8 mouse cellular contexts compared by ENCODE assay signal in genomic region chr4:116626658-116627358, GRCm38 (mm10). TPM values are rescaled to one million over a fixed set of nuclear protein-coding genes. Genes with fewer than 3 reads are reported as not detected.
DNase-seq lines count a peak whose midpoint lies in the region; ATAC-seq and TF ChIP-seq lines count a peak whose summit lies in the region.

No protein-coding gene starts in this region.

- peak; percentile 94 for DNase-seq in 416B (ENCODE audit: low read depth)
- DNase-seq in adrenal gland, postnatal 25 days = peak; percentile 81
- DNase-seq in embryonic facial prominence, embryonic 11.5 days (ENCODE audit: low spot score) = peak; percentile 98
- peak; percentile 98 for DNase-seq in heart, adult 11 months
- DNase-seq in kidney, adult 11 months = peak; percentile 49
- peak; percentile 66 to 73 for DNase-seq in spleen, adult 2 months (ENCODE audit: low read depth in 1 of 2, low spot score in 2 of 2)

- H3K36me3 ChIP-seq in embryonic facial prominence, embryonic 11.5 days (replicated peaks; ENCODE audit: control insufficient read depth, insufficient read depth, low read depth, low read length) = no peaks in the 10 kb centered on the region
- H3K36me3 ChIP-seq in limb, embryonic 13.5 days = peaks cover 12% of the 10 kb centered on the region
- H3K36me3 ChIP-seq in midbrain, embryonic 15.5 days (replicated peaks) = no peaks in the 10 kb centered on the region; the same call in 1 of the 2 replicates
- no peaks in the 10 kb centered on the region; the same call in 1 of the 2 replicates for H3K36me3 ChIP-seq in spleen, adult 2 months (ENCODE audit: control insufficient read depth, insufficient read depth, low read length)

- WGBS in embryonic facial prominence, embryonic 11.5 days = under 1% methylated on average over 37 of the region's 53 CpGs
- under 1% methylated on average over 53 of the region's 53 CpGs for WGBS in limb, embryonic 13.5 days
- WGBS in midbrain, embryonic 15.5 days = under 1% methylated on average over 52 of the region's 53 CpGs
- under 1% methylated on average over 53 of the region's 53 CpGs for WGBS in spleen, adult 2 months

- H3K4me2 ChIP-seq in embryonic facial prominence, embryonic 11.5 days (ENCODE audit: low read depth, low read length) = peak overlapping the region; percentile 3; the same call in 1 of the 2 replicates
- peak overlapping the region; percentile 73 for H3K4me2 ChIP-seq in limb, embryonic 13.5 days (replicated peaks)
- peak overlapping the region; percentile 71 for H3K4me2 ChIP-seq in midbrain, embryonic 15.5 days

- H3K27ac ChIP-seq in embryonic facial prominence, embryonic 11.5 days (replicated peaks; ENCODE audit: low read depth, low read length) = peak overlapping the region; percentile 85
- H3K27ac ChIP-seq in limb, embryonic 13.5 days = peak overlapping the region; percentile 97
- H3K27ac ChIP-seq in midbrain, embryonic 15.5 days = peak overlapping the region; percentile 96
- peak overlapping the region; percentile 91 for H3K27ac ChIP-seq in spleen, adult 2 months (ENCODE audit: insufficient read depth, low read length)

- peak overlapping the region; percentile 94 for H3K9ac ChIP-seq in embryonic facial prominence, embryonic 11.5 days (replicated peaks; ENCODE audit: low read length)
- H3K9ac ChIP-seq in limb, embryonic 13.5 days = peak overlapping the region; percentile 93
- peak overlapping the region; percentile 86 for H3K9ac ChIP-seq in midbrain, embryonic 15.5 days

- no peak for TF ChIP-seq CTCF in spleen, adult 2 months (IDR thresholded peaks at IDR 0.05; ENCODE audit: extremely low read depth, insufficient read depth, insufficient read length, insufficient replicate concordance)

- peak; percentile 76 for ATAC-seq in embryonic facial prominence, embryonic 11.5 days (replicated peaks; ENCODE audit: insufficient number of reproducible peaks, low FRiP score, low TSS enrichment, low read depth)
- ATAC-seq in limb, embryonic 13.5 days (ENCODE audit: low FRiP score, low read depth) = peak; percentile 82
- ATAC-seq in midbrain, embryonic 15.5 days (replicated peaks) = peak; percentile 81

- no peaks in the 10 kb centered on the region for H3K9me3 ChIP-seq in embryonic facial prominence, embryonic 11.5 days (replicated peaks; ENCODE audit: control insufficient read depth, low read length)
- H3K9me3 ChIP-seq in limb, embryonic 13.5 days = no peaks in the 10 kb centered on the region
- no peaks in the 10 kb centered on the region for H3K9me3 ChIP-seq in midbrain, embryonic 15.5 days

- H3K4me3 ChIP-seq in embryonic facial prominence, embryonic 11.5 days (ENCODE audit: low read depth, low read length) = peak overlapping the region; percentile 82
- peak overlapping the region; percentile 98 for H3K4me3 ChIP-seq in limb, embryonic 13.5 days
- H3K4me3 ChIP-seq in midbrain, embryonic 15.5 days = peak overlapping the region; percentile 98
- H3K4me3 ChIP-seq in spleen, adult 2 months (ENCODE audit: extremely low read depth, insufficient read depth, insufficient read length) = peak overlapping the region; percentile 99

- H3K4me1 ChIP-seq in embryonic facial prominence, embryonic 11.5 days (ENCODE audit: control insufficient read depth, insufficient read depth, low read length) = no peaks in the 10 kb centered on the region
- H3K4me1 ChIP-seq in limb, embryonic 13.5 days = peaks cover 20% of the 10 kb centered on the region
- peaks cover 23% of the 10 kb centered on the region for H3K4me1 ChIP-seq in midbrain, embryonic 15.5 days
- H3K4me1 ChIP-seq in spleen, adult 2 months (ENCODE audit: control insufficient read depth, insufficient read depth, insufficient read length) = peaks cover 4% of the 10 kb centered on the region; the same call in 1 of the 2 replicates

- H3K27me3 ChIP-seq in embryonic facial prominence, embryonic 11.5 days (ENCODE audit: control insufficient read depth, insufficient read depth, low read length) = no peaks in the 10 kb centered on the region
- H3K27me3 ChIP-seq in limb, embryonic 13.5 days = no peaks in the 10 kb centered on the region
- H3K27me3 ChIP-seq in midbrain, embryonic 15.5 days (replicated peaks) = no peaks in the 10 kb centered on the region
- H3K27me3 ChIP-seq in spleen, adult 2 months (ENCODE audit: control insufficient read depth, insufficient read depth, low read length) = no peaks in the 10 kb centered on the region

- no peak for TF ChIP-seq POLR2A in spleen, adult 2 months (IDR thresholded peaks at IDR 0.05; ENCODE audit: low read depth, low read length)

RNA-seq across cellular contexts. Expression of gene Nasp, which starts 0.9 kb away (rescaled TPM):
- 30.9 and 37.1 TPM in 2 replicates for total RNA-seq in adrenal gland, postnatal 25 days (2021)
- 324 and 364 TPM in 2 replicates for polyA plus RNA-seq in embryonic facial prominence, embryonic 11.5 days (2014; fragmentation: Nextera tagmentation; extraction: Ambion mirVana)
- polyA plus RNA-seq in limb, embryonic 13.5 days (2015; fragmentation: Nextera tagmentation; extraction: Ambion mirVana) = 203 and 211 TPM in 2 replicates
- polyA plus RNA-seq in midbrain, embryonic 15.5 days (2015; fragmentation: Nextera tagmentation; extraction: Ambion mirVana) = 89.8 and 95.2 TPM in 2 replicates
- polyA plus RNA-seq in spleen, adult 2 months (2012; rRNA removed) = 2.0 and 2.6 TPM in 2 replicates

RNA-seq across cellular contexts. Expression of gene Akr1a1, which starts 24.7 kb away (rescaled TPM):
- total RNA-seq in adrenal gland, postnatal 25 days (2021) = 817 and 927 TPM in 2 replicates
- polyA plus RNA-seq in embryonic facial prominence, embryonic 11.5 days (2014; fragmentation: Nextera tagmentation; extraction: Ambion mirVana) = 727 and 756 TPM in 2 replicates
- polyA plus RNA-seq in limb, embryonic 13.5 days (2015; fragmentation: Nextera tagmentation; extraction: Ambion mirVana) = 774 and 800 TPM in 2 replicates
- 675 and 714 TPM in 2 replicates for polyA plus RNA-seq in midbrain, embryonic 15.5 days (2015; fragmentation: Nextera tagmentation; extraction: Ambion mirVana)
- 246 and 290 TPM in 2 replicates for polyA plus RNA-seq in spleen, adult 2 months (2012; rRNA removed)

RNA-seq across cellular contexts. Expression of gene Ccdc17, which starts 30.4 kb away (rescaled TPM):
- 12.1 and 19.5 TPM in 2 replicates for total RNA-seq in adrenal gland, postnatal 25 days (2021)
- polyA plus RNA-seq in embryonic facial prominence, embryonic 11.5 days (2014; fragmentation: Nextera tagmentation; extraction: Ambion mirVana) = 1.4 and 2.1 TPM in 2 replicates
- 2.1 and 3.1 TPM in 2 replicates for polyA plus RNA-seq in limb, embryonic 13.5 days (2015; fragmentation: Nextera tagmentation; extraction: Ambion mirVana)
- 4.3 and 6.7 TPM in 2 replicates for polyA plus RNA-seq in midbrain, embryonic 15.5 days (2015; fragmentation: Nextera tagmentation; extraction: Ambion mirVana)
- polyA plus RNA-seq in spleen, adult 2 months (2012; rRNA removed) = 9.4 and 10.8 TPM in 2 replicates

RNA-seq across cellular contexts. Expression of gene Prdx1, which starts 58.5 kb away (rescaled TPM):
- 777 and 778 TPM in 2 replicates for total RNA-seq in adrenal gland, postnatal 25 days (2021)
- polyA plus RNA-seq in embryonic facial prominence, embryonic 11.5 days (2014; fragmentation: Nextera tagmentation; extraction: Ambion mirVana) = 1,282 and 1,318 TPM in 2 replicates
- 1,184 and 1,195 TPM in 2 replicates for polyA plus RNA-seq in limb, embryonic 13.5 days (2015; fragmentation: Nextera tagmentation; extraction: Ambion mirVana)
- polyA plus RNA-seq in midbrain, embryonic 15.5 days (2015; fragmentation: Nextera tagmentation; extraction: Ambion mirVana) = 370 and 378 TPM in 2 replicates
- polyA plus RNA-seq in spleen, adult 2 months (2012; rRNA removed) = 23.9 and 27.8 TPM in 2 replicates

Comparison
In these comparisons a context has a peak if more than half of its experiments do, and no peak if none do; other contexts are left out.
1. Peak in every context shown above with its lines: DNase-seq, ATAC-seq, H3K4me3 ChIP-seq and H3K27ac ChIP-seq.
2. H3K4me2 ChIP-seq: peak in every context shown above with its lines; median percentile 73 in limb, embryonic 13.5 days; 71 in midbrain, embryonic 15.5 days; 3 in embryonic facial prominence, embryonic 11.5 days.
3. RNA of gene Nasp, which starts 0.9 kb away (polyA plus RNA-seq): 324 to 364 TPM in embryonic facial prominence, embryonic 11.5 days, 203 to 211 TPM in limb, embryonic 13.5 days and 89.8 to 95.2 TPM in midbrain, embryonic 15.5 days; 2.0 to 2.6 TPM in spleen, adult 2 months; every median in the first group is over 10 times any median in the second.